Mouse (Mus musculus) neural tube, embryonic 10.5 days (tissue): ENCODE results near the gene Casp3.

Experiments
- DNase-seq: peaks from one replicate; pipeline ENCODE4 v3.0.0-alpha.2; 2017; ENCODE audit warnings: low spot score; ENCODE audit errors: extremely low spot score

The Casp3 gene

DNA sequence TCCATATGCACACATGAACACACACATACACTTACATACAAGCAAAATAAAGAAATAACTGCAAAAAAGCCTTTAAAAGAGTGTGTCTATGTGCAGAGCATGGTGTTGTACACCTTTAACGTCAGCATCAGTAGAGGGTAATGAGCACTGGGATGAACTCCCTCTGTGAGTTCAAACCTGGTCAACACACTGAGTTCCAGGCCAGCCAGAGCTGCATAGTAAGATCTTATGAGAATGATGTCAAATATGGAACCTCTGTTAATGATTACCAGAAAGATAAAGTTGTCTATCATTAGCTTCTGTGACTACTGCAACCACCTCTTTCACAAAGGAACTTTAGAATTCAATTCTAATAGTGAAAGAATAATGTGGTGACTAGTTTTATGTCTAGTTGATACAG, 10.2 kb upstream of the Casp3 start:
- no peak for DNase-seq

DNA sequence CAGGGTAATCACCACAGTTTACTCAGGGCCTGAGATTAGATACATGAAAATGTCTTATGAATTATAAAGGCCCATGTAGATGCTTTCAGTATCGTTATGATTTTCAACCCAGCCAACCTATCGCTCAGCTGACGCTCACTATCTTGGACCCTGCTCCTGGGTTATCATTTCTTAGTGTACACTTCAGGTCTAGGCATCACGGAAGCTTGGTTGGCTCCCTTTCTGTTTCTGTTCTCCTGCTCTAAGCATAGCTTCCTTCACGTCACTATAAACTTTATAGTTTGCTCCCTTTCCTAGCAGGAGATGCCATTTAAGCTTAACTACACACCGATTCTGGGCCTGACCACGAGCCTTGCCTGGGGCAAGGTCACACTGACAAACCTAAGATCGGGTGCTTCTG, 5.5 kb upstream of the Casp3 start:
- no peak for DNase-seq

DNA sequence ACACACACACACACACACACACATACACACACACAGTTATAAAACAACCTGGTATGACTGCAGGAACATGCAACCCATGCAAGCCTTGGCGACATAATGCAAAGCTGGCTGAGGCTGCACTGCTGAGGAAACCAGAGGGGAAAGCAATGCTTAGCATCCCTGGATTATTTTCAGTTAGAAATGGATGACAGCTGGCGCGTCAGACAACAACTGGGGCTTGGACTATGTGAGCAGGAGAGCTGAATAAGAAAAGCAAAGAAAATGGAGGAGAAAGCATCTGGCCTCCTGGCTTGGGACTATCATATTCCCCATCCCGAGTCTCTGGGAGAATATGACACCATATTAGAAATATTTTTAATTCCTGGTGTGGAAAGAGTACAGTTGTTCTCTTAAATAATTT, 4.2 kb upstream of the Casp3 start:
- DNase-seq = no peak

DNA sequence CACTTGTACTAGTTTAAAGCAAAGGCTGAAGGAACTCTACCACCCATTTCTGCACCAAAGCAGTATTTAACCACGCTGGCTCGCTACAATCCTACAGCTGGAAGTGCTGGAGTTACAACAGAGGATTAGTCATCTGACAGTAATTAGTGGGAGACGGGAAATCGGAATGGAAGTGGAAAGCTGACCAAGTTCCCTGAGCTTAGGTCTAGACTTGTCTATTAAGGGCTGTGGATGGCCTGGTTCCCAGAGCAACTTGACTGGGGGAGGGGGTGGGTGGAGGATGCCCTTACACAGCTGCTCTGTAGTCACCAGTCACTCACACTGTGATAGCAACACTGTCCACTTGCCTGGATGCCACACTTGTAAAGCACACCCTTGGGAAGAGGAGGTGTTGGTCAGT, 3.7 kb upstream of the Casp3 start:
- DNase-seq = no peak

DNA sequence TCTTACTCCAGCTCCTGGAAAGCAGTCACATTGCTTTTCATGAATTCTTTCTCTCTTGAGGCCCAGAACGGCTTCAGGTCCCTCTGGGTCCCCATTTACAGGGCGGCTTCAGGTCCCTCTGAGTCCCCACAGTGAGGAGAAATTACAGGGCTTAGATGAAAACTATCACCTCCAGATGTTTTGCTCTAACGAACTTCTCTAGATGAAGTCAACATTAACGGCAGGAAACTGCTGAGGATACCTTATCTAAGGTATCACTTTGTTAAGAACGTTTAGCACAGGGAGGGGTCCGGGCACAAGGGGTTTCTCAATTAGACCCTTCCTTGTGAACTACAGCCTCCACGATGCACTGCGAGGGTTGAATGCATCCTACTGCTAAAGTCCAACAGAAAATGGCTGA, 1.2 kb upstream of the Casp3 start:
- no peak for DNase-seq

DNA sequence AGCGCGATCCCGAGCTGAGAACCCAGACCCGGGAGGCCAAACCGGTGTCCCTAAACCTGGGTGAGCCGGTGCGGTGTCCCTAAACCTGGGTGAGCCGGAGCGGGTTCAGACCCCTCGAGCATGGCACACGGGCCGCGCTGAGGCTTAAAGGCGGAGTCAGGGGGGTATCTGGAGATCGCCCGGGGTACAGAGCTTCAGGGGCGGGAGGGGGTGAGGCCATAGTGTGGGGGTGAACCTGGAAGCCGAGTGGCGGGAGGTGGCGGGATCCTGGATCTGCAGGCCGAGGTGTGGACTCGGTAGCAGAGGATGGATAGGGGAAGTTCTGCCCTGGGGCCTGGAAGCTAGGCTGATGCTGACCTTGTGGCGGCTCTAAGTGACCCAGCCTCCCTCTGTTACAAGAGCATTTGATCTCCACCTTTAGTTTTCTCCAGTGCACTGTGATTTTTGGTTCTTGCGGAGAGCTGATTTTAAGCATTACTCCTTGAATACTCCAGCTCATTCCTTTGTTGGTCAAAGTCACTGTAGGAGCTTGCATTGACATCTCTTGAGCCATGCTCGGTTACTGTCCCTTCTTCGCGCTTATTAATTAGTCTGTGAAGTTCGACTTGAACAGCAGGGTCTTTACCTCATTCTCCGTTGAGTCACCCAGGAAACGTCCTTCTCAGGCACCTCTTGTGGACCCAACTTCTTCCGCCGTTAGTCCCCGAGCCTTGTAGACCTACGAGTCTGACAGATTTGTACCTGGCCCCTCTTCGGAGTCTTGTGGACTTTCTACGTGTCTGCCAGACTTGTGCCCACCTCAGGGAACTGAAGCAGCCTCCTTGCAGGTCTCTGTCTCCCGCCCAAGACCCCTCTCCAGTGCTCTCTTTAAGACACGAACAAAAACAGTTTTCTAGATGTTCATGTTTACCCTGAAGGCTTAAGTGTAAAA, 864 bp downstream of the Casp3 start:
- DNase-seq = no peak

DNA sequence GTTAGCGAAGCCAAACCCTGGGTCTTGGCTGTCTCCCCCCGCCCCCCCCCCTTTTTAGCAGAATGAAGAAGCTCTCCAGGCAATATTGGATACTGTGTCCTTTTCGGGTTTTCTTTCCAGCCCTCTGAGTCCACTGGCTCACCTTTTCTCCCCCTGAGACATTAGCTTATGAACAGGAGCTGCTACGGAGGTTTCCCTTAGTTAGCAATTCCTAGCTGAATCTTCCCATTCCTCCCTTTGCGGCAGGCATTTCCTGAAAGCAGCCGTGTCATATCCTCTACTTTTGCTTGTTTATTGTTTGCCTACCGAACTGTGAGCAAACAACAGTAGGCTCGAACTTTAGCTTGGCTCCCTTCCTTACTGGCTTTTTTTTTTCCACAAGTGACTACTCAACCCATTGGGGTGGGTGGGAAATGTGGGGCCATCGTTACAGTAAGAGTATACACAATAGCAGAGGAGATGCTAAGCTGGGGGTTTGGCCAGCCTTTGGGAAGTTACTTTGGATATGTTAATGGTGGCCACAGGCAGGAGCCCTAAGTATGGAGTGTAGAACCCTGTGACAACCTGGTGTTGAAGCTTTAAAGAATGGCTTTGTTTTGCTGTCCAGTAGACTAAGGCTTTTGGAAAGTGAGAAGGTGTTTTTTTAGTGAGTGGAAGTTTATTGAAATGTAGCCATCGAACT, 1.7 kb downstream of the Casp3 start:
- no peak for DNase-seq

DNA sequence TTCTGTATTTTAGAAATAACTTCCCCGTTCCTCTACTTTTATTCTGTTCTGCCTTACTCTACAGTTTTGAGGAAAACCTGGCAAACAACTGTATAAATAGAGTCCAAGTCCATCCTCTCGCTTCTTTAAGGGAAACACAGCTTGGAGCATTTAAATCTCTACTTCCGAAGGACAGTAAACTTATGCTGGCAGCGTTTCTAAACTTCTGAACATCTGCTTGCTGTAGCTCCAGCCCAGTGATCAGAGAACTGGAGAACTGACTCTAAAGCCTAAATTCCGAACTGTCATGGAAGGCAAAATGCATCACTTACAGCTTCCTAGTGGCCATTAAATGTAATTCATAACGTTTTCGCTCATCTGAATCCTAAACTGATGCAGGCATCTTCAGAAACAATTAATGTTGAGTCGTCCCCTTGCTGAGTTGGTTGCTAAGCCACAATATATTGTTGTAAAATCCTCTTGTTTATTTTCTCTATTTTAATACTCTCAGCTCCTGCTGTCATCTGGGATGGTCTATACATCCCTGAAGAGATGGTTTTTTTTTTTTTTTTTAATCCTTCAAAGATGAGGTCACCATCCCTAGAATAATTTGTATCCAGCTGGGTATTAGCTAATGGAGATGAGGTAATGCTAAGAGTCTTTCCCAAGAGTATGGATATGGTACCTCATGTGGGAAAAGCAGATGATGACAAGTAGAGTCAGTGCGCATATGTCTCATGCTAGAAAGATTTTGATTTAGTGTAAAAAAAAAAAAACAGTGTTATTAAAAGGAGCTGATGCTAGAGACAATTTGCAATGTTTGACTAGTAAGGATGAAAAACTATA, 5.6 kb downstream of the Casp3 start:
- no peak for DNase-seq

DNA sequence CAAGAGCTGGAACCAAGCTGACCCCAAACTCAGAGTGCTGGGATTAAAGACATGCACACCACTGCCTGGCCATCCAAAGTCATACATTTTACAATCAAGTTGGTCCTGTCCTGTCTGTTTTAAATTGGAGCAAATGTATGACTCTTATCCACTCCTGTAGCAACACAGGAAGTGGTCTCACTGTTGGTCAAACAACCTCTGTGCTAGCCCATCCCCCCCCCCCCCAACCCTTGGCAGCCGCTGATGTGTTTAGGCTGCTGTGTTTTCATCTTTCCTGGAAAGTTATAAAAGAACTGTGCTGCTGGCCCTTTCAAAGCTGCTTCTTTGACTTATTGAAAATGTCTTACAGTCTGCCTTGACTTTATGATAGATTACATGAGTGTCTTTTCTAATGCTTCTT, 8.1 kb downstream of the Casp3 start:
- DNase-seq = no peak

DNA sequence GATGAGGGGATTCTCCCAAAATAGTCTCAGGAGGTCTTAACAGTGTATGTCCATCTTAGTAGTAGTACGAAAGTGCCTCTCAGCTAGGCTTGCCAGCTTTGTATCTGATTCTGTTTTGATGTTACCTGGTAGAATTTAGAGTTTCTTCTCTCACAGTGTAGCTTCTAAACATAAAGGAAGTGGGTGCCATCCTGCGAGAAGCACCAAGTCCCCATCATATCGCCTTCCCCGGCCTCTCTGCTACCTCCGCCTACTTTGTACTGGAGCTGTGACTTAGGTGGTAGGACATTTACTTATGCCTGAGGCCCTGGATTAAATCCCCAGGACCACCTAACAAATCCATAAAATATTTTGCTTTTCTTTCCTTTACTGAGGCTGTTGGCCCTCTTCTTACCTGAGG, 9.6 kb downstream of the Casp3 start:
- no peak for DNase-seq

DNA sequence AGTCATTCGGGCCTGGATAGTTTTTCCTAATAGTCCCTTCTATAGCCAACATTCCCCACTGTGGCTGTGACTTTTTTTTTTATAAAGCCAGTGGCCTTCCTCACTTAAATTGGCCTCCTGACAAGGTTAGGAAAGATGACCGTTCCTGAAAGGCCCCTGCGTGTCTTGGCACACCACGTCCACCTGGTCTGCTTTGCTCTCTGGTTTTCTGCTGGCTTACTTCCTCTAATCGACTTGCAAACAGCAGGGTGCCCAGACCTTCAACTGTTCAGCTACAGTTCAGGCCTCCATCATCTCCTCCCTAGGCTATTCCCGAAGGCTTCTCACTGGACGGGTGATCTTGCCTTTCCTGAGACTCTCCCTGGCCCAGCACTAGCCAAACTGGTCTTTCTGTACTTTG, 10.8 kb downstream of the Casp3 start:
- DNase-seq = no peak

DNA sequence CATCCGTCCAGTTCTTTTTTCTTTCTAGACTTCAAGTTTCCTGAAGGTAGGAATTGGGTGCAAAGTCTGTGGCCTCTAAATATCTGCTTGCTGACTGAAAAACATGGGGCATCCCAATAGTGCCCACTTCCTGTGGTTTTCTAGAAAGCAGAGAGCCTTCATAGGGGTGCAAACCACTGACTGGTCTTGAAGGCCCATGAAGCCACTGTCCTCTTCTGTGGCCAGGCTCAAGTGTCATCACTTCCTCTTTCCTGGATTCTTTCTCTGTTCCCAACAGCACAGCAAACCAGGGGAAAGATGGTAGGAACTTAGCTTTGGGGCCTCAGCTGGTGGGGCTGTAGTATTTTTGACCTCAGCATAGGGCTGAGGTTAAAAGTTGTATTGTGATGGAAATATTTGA, 11.6 kb downstream of the Casp3 start:
- DNase-seq = no peak

DNA sequence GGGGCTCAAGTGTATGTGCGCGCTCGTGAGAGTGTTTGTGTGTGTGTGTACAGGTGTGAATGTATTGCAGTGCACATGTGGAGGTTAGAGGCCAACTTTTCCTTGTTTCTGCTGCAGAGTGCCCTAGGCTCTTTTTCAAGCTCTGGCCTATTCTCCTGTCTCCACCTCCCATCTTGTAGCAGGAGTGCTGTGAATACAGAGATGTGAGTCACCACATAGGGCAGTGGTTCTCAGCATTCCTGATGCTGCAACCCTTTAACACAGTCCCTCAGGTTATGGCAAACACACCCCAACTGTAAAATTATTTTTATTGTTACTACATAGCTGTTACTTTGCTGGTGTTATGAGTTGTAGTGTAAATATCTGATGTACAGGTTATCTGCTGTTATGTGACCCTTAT, 13.3 kb downstream of the Casp3 start:
- no peak for DNase-seq

DNA sequence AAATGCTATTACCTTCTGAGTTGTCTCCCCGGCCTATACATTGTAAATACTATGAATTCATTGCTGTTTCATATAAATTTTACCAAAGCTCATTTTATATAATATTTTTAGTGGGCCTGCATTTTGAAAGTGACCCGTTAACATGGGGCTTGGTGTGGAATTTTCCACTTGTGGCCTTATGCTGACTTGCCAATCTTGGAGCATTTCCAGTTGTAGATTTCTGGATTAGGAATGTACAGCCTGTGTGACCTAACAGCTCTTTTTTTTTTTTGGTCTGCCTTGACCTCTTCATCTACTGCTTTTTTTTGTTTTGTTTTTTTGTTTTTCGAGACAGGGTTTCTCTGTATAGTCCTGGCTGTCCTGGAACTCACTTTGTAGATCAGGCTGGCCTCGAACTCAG, 13.8 kb downstream of the Casp3 start:
- DNase-seq = no peak

DNA sequence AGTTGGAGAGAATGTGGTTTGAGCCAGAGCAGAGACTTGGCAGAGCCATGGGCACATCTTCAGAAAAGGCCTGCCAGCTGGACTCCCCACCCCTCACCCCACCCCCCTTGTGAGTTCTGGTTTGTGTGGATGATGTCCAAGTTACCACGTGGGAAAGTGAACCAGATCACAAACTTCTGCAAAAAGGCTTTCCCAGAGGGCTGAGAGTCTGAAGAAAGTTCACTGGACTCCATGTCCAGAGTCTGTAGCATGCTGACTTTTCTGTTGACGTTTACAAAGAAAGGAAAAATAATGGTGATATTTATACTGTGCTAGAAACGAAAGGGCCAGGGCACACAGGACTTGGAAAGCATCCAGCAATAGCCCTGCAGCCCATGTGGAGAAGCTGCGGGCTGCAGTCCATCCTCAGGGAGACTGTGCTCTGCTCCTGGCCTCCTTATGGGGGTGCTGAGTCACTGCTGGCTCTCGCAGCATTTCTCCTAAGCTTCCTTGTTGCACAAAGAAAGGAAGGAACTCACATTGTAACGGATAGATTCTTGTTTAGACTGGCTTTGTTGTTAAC, 22.0 kb downstream of the Casp3 start:
- DNase-seq = no peak

DNA sequence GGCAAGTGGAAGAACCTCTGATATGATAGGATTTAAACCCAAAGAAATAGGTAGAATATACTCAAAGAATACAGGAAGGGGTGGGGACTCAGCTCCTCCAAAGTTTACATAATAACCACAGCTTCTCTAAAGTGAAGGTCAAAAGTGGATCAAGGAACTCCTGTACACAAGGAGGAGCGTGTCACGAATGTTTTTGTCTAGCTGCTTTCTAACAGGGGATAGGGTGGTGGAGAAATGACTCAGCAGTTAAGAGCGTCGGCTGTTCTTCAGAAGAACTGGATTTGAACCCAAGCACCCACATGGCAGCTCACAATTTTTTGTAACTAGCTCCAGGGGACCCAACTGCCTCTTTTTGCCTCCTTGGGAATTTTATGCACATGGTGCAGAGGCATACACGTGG, 22.8 kb downstream of the Casp3 start:
- DNase-seq = no peak

DNA sequence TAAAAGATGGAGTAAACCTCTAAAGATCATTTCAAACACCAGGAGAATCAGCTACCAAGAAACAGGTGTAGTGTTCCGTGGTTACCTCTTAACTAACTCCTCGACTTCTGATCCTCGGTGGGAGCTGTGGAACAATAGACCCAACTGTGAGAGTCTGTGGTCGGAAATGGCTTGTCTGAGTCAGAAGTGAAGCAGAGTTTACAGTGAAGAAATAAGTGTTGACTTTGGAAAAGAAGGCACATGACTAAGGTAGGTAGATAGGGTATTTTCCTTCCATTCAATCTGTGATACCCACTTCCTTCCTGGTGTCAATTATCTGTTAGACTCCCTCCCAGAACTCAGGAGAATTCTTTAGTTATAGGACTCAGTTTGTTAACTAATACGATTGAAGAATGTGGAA, 24.2 kb downstream of the Casp3 start:
- DNase-seq = no peak

DNA sequence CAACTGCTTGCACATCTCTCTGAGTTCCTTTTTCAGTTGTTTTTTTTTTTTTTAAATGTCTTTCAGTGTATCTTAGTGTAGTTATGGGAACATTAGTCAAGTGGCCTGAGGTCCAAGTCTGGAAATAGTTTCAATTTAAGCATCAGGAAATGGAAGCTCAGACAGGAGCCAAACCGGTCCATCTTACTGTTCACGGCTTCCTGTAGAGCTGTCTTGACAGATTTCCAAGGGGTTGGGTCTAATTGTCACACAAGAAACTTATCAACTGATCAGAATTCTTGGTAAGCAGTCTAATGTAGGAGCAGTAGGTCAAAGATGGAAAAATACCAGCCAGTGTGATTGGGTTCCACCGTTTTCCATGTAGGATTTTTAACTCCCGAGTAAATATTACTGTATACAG, 31.3 kb downstream of the Casp3 start:
- no peak for DNase-seq

DNA sequence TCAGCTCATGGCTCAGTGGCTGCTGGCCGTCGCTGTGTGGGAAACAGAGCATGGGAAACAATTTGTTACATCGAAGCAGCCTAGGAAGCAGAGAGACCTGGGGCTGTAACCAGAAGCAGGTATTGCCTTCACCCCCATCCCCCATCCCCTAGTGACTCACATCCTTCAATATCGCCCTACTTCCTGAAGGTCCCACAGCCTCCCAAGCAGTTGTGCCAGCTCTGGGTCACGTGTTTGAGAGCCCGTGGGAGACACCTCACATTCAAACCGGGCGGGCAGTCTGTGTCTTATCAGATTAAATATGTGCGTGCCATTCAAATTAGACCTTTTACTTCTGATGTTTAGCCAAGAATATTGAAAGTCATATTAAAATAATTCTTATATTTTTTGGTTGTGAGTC, 34.8 kb downstream of the Casp3 start:
- no peak for DNase-seq

DNA sequence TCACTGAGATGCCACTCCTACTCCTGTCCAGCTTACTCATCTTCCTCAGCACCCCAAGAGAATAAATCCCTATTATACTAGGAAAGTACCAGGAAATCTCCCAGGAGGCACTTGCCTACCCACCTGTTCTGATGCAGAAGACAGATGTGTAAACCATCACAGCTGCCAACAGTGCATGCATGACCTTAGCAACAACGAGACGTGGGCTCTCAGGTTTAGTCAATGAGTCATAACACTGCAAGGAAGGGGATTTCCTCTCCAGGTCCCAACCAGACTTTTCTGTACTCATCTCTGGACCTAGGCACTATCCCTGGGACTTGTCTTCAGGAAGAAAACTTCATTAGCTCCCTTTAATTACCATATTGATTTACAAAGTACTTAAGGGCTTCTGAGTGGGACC, 38.8 kb downstream of the Casp3 start:
- no peak for DNase-seq

DNA sequence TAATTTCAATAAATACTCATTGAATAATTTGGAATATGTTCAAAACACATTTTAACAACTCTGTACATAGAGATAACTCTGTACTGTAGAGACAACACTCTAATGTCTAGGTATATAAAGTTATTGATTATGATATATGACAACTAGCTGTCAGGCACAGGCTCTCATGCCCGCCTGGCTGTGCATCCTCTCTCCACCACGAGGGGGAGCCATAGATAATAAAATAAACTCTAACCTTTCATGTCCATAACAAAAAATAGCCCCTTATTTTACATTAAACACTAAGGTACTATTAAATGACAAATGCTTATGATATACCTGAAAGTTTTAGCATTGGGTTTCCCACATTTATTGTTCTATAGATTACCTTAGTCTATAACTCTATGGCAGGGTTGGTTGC, 54.4 kb downstream of the Casp3 start:
- peak; percentile 50 for DNase-seq
